Mouse (Mus musculus) cerebellum, adult 2 months (tissue): ENCODE measurements at regions not wholly inside any gene's neighbourhood (a gene's known extent, or its start where the extent isn't known, plus 50 kb on each side); places are given as distances from the start of the nearest gene placed in this dataset.

ENCODE experiments used
- CTCF ChIP-seq: fragments of 200-500 bp; IDR thresholded peaks from 2 replicates; pipeline ENCODE4 v1.5.1; 2011; ENCODE audit warnings: low read depth, mild to moderate bottlenecking, control low read depth, low read length, moderate library complexity, borderline replicate concordance; ENCODE audit not compliant: insufficient read depth
- POLR2A ChIP-seq: fragments of 200-500 bp; IDR thresholded peaks from 2 replicates; pipeline ENCODE4 v1.6.1; 2011; ENCODE audit warnings: low read length, control low read depth, borderline replicate concordance; ENCODE audit not compliant: insufficient read depth

DNA sequence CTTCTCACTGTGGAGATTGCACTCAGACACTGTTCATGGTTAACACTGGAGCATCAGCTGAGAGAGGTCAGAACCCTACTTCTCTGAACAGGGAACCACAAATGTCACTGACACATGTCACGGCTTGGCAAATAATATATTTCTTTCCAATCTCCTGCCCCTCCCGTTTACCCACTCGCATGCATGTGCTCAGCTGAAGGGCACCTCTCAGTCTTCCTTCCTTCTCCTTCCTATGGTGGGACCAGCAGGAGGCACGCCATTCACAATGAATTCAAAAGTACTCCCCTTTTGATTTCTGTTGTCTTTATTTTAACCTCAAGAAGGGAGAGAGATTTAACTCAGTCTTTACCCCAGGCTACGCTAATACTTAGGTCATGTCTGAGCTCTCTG is 481.0 kb downstream of the Prss52 start:
- TF ChIP-seq CTCF = no peak
- no peak for TF ChIP-seq POLR2A
